Mouse (Mus musculus): ENCODE measurements around the gene Tmprss7. TPM values are rescaled to one million over a fixed set of nuclear protein-coding genes. Genes with fewer than 3 reads are reported as not detected.

Gene Tmprss7
- total RNA-seq, 1 experiment from 2014 or later: 0.21 TPM

DNA sequence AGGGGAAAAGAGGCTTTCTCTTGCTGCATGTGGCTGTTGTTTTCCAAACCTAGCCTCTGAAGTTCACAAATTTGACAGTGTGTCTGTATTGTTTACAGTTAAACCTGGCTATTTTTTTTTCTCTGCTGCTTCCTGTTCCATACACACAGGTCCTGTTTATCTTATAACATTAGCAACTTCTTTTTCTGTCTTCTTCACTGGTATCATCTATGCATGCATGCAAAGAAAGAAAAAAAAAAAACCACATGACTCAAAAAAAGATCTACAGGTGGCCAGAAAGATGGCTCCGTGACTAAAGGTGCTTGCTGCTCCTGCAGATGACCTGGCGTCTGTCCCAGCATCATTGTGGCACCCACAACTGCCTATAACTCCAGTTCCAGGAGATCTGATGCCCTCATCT lies 68.1 kb downstream of the Tmprss7 start:
- no peak for DNase-seq

DNA sequence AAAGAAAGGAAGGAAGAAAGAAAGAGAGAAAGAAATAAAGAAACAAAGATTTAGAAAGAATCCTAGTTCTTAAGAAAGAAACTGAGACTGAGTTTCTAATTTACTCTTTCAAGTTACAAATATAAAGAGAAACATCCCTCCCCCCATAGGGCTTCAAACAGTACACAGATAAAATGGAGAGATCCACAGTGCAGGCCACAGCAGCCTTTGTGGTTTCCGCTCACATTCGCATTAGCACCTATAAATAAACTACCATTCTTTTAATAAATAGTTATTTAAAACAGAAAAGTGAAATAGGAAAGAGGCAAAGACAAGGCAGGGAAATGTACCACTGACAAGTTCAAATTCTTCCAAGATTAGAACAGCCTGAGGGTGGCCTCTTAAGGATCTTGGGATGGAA lies 68.7 kb downstream of the Tmprss7 start:
- no peak for DNase-seq

DNA sequence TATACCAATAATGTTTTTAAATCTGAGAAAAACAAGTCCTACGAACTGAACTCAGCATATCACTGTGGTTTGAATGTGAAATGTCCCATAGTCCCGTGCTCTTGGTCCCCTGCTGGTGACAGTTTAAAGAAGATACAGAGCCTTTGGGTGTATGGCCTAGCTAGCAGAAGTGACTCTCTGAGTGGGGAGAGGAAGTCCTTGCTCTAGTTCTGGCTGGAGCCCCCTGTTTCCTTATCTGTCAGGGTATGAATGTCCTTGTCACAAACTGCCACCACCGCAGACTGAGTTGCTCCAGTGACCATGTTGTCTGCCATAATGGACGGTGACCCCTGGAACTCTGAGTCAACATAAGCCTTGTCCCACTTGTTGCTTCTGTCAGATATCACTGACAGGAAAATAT lies 70.2 kb downstream of the Tmprss7 start:
- no peak for DNase-seq

DNA sequence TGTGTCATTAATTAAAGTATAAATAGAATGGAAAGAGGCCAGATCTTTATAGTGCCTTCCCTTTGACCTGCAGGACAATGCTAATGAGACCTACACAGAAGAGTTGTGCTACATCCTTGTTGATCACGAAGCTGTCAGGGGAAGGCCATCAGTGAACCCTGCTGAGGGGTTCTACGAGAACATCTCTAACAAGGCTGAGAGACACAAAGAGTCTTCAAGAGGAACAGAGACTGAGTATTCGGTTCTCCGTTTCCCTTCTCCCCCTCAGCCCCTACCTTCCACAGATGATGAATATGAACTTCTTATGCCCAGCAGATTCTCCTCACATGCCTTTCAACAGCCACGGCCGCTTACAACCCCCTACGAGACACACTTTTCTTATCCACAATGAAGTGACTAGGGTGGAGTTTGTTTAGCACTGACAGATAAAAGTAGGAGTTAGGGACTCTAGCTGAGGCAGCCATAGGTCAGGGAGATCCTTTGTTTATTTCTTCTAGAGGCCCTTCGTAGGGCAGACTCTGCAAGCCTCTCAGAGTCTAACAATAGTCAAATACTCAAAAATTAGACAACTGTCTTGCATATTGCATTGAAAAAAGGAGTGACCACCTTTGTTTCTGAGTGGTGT lies 73.6 kb downstream of the Tmprss7 start:
- no peak for DNase-seq

DNA sequence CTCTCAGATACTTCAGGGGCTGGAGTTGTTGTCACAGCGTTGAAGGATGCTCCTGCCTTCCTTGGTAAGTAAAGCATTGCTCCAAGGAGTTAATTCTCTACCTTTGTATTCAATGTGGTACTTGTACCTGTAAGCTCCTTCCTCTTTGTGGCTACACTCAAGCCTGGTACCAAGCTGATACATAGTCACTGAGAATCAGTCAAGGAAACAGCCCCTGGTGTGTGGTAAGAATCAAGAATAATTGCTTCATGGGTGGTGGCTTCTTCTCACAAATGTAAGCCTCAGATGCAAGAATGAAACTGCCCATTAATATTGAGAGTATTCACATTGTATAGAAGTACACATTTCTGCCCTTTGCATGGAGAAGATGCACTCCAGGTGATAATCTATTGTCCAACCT lies 77.5 kb downstream of the Tmprss7 start:
- no peak for DNase-seq

DNA sequence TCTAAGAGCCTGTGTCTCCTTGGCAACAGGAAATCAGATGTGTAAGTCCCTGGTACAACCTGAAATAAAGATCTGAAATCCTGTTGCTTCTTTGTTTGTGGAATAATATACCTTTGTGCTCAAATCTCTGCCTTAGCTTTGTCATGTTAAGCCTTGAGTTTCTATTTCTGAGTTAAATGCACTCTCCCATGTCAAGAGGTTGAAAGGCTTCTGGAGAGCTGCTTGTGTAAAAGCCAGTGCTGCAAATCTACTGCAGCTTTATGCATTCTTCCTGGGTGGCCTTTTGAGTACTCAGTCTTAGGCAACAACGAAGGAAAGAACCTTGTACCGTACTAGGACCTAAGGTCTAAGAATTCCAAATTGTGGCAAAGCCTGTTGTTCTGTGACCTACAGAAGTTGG lies 80.2 kb downstream of the Tmprss7 start:
- no peak for DNase-seq

DNA sequence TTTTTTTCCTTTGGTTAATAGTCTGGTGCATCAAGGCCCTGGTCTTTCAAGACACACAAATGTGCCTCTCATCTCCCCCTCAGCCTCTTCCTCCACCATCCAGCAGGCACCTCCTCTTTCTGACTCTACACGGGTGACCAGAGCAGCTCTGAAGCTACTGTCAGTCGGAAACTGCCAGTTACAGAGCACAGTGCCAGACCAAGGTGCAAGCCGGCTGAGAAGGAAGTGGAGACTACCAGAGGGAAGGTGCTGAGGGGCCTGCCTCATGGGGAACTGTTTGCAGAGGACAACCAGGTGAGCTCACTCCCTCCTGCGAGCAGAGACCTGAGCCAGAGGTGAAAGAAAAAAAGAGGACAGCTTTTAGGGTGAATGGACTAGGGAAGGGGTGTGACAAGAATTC lies 83.2 kb downstream of the Tmprss7 start, which contains the start of gene Gcsam:
Gene Gcsam (plus strand): TSS at position 114 of the 400 bp plus-strand sequence.
- DNase-seq: no peak

DNA sequence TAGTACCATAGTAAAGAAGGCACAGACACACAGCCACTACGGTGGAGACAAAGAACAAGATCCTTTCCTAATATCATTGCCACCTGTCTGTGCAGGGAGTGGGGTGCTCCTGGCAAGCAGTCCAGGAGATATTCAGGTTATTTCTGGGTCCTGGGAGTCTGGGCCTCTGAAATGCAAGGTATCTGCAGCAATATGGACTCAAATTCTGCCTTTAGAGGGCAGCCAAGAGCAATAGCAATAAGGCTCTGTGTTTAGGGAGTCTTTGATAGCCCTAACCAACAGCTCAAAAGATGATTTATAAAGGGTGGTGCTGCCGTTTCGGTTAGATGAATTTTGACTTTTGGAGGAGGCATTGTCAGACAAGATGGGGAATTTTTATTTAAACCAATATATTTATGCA lies 84.2 kb downstream of the Tmprss7 start:
- no peak for DNase-seq

DNA sequence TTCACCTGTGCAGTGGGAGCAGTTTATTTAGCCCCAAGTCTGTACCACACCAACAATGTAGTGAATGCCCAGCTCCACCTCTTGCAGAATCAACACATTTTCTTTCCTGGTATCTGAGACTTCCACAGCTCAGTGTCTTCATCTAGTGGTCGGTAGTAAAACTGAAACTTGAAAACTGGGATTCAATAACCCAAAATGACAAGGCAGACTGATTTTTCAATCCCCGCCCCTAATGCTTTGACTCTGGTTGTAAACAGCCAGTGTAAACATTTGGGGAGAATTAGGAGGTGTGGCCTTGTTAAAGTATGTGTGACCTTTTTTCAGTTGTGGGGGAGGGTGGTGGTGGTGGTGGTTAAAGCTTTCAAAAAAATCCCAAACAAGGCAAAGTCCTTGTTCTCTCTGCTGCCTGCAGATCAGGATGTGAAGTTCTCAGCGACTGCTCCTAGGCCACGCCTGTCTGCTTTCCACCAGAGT lies 84.9 kb downstream of the Tmprss7 start:
- no peak for DNase-seq

Other genes starting within 250 kb of the Tmprss7 start
- gene Gm609, start 200.7 kb downstream of the Tmprss7 start, total RNA-seq (2021): not detected in 2 replicates
- not detected in 2 replicates for gene Gm17783, start 161.6 kb downstream of the Tmprss7 start, total RNA-seq (2021)
- not detected in 2 replicates for gene Slc9c1, start 158.3 kb downstream of the Tmprss7 start, total RNA-seq (2021)
- gene Gcsam, start 83.3 kb downstream of the Tmprss7 start, total RNA-seq (2021): not detected in 2 replicates
- gene BC016579, start 39.6 kb downstream of the Tmprss7 start, total RNA-seq (2021): 0.15 TPM in 1 of 2 replicates, not detected in the other
- gene Tagln3, start 30.9 kb upstream of the Tmprss7 start, total RNA-seq (2021): 4.9 and 5.0 TPM in 2 replicates
- 23.3 and 30.0 TPM in 2 replicates for gene Abhd10, start 49.3 kb upstream of the Tmprss7 start, total RNA-seq (2021)

Data from adrenal gland, postnatal 25 days (tissue).